Mouse (Mus musculus) heart, embryonic 16.5 days (tissue): Measurements from ENCODE around the gene Pla2g6. TPM values are rescaled to one million over a fixed set of nuclear protein-coding genes. Genes with fewer than 3 reads are reported as not detected.

Experiments
- ATAC-seq: fragments of 200-750 bp; cut with Nextera tagmentation; replicated peaks from 2 replicates; pipeline ENCODE4 v1.8.0; 2017; ENCODE audit warnings: moderate number of reproducible peaks; ENCODE audit not compliant: insufficient read depth, low FRiP score; ENCODE audit errors: extremely low read depth
- H3K27ac ChIP-seq: fragments of 300-500 bp; sonication (generic); 2 replicates; pipeline ENCODE4 v1.5.1; 2014; ENCODE audit warnings: mild to moderate bottlenecking, low read length, control low read depth, moderate library complexity
- H3K27me3 ChIP-seq: fragments of 300-500 bp; sonication (generic); 2 replicates; pipeline ENCODE4 v1.6.1; 2014; ENCODE audit warnings: low read length, mixed read lengths; ENCODE audit not compliant: control insufficient read depth, insufficient read depth
- H3K36me3 ChIP-seq: fragments of 300-500 bp; sonication (generic); 2 replicates; pipeline ENCODE4 v1.6.1; 2014; ENCODE audit not compliant: control insufficient read depth, insufficient read depth
- H3K4me1 ChIP-seq: fragments of 300-500 bp; sonication (generic); 2 replicates; pipeline ENCODE4 v1.6.1; 2014; ENCODE audit warnings: low read length, mixed read lengths; ENCODE audit not compliant: control insufficient read depth, insufficient read depth
- H3K4me2 ChIP-seq: fragments of 300-500 bp; sonication (generic); 2 replicates; pipeline ENCODE4 v1.6.1; 2014; ENCODE audit warnings: low read depth, mild to moderate bottlenecking, control low read depth, low read length
- H3K4me3 ChIP-seq: fragments of 300-500 bp; sonication (generic); 2 replicates; pipeline ENCODE4 v1.5.1; 2014; ENCODE audit warnings: mild to moderate bottlenecking, control low read depth, low read length
- H3K9ac ChIP-seq: fragments of 300-500 bp; sonication (generic); 2 replicates; pipeline ENCODE4 v1.6.1; 2014; ENCODE audit warnings: low read length, control low read depth
- H3K9me3 ChIP-seq: fragments of 300-500 bp; sonication (generic); replicated peaks from 2 replicates; pipeline ENCODE4 v1.6.1; 2016; ENCODE audit warnings: low read length; ENCODE audit not compliant: control insufficient read depth
- WGBS: fragments of 180-500 bp; shearing (Covaris S2); extraction: QIAGEN DNeasy Blood & Tissue Kit; methylation state at CpG from one replicate; pipeline ENCODE4 v1.1.7; 2014; 5-methylcytosine and 5-hydroxymethylcytosine counted together
- polyA plus RNA-seq: library from polyadenylated mRNA; unstranded; fragments of >200 nt; fragmentation: Nextera tagmentation; extraction: Ambion mirVana; gene quantifications from 2 replicates; pipeline ENCODE4 v1.2.1, GENCODE M21; 2015

Pla2g6 gene
- polyA plus RNA-seq, 1 experiment from 2014 or later, result 13.7 TPM

DNA sequence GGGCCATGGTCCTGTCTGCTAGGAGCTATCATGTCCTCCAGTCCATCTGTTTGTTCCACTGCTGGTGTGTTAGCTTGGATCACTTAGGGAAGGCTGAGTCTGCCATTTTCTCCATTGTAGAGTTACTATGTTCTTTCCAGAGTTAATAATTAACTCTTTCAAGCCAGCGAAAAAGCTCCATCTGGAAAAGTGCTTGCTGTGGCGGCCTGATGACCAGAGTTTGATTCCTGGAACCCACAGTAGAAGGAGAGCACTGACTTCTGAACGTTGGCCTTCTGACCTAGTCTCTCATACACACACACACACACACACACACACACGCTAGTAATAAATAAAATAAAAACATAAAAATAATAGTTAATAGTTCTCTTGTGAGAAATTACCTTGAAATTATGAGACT lies 16.4 kb upstream of the Pla2g6 start:
- H3K27ac ChIP-seq, result no peak overlapping the region
- no peaks in the 10 kb centered on the region for H3K27me3 ChIP-seq
- H3K9ac ChIP-seq, result no peak overlapping the region
- H3K4me3 ChIP-seq, result no peak overlapping the region
- H3K36me3 ChIP-seq, result no peaks in the 10 kb centered on the region
- no peak overlapping the region for H3K4me2 ChIP-seq
- peaks cover 12% of the 10 kb centered on the region for H3K4me1 ChIP-seq
- no peaks in the 10 kb centered on the region for H3K9me3 ChIP-seq
- ATAC-seq, result no peak
- WGBS, result 77% methylated on average over 4 of the region's 4 CpGs

DNA sequence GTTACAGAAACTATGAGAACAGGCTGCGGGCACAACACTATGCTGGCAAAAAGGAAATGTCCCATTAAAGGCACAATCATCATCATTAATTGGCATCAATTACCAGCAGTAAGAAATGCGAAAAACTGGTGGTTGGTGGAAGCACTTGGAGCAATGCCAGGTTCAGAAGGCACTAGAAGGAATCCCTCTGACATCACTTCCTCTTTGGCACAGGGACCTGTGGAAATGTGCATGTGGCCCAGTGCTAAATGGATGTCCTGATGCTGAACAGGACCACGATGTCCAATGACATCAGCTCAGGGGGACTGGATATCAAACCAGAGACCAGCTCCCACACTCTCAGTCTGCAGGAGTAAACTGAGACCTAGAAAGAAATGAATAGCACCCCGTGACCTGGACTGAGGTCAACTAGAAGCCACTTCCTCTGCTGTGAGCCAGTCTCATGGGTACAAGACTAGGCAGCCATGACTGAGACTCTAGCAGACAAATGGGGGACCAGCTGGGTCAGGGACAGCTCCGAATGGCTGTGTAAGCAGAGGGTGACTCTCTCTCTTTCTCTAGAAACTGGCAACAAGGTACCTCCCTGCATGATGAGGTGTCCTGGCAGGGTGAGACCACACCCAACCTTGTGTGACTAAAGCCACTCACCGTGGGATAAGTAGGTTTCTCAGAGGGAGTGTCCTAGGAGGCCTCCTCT lies 14.6 kb upstream of the Pla2g6 start:
- 63% methylated on average over 6 of the region's 6 CpGs for WGBS
- no peak overlapping the region for H3K27ac ChIP-seq
- no peaks in the 10 kb centered on the region for H3K4me1 ChIP-seq
- no peak overlapping the region for H3K4me2 ChIP-seq
- H3K9me3 ChIP-seq, result no peaks in the 10 kb centered on the region
- no peak for ATAC-seq
- H3K36me3 ChIP-seq, result no peaks in the 10 kb centered on the region
- H3K4me3 ChIP-seq, result no peak overlapping the region
- no peak overlapping the region for H3K9ac ChIP-seq
- no peaks in the 10 kb centered on the region for H3K27me3 ChIP-seq

DNA sequence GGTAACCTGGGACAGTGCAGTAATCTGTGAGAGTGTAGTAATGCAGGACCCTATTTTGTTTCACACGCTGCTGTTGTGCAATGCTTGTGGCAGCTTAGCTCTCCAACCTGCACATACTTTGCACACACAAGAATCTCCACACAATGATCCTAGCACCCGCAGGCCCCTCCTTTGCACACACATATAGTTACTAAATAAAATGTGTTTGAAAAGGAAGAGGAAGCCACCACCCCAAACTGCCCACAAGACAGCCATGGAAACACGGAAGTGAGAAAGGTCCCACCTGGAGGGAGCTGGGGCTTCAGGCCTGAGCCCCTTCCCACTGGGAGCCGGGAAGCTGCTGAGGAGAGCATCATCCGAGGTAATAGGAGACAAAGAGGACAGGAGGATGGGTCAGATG lies 10.8 kb upstream of the Pla2g6 start:
- H3K36me3 ChIP-seq, result no peaks in the 10 kb centered on the region
- H3K9me3 ChIP-seq, result no peaks in the 10 kb centered on the region
- H3K9ac ChIP-seq, result no peak overlapping the region
- ATAC-seq, result no peak
- no peaks in the 10 kb centered on the region; the same call in 1 of the 2 replicates for H3K4me1 ChIP-seq
- WGBS, result 66% methylated on average over 5 of the region's 5 CpGs
- no peaks in the 10 kb centered on the region for H3K27me3 ChIP-seq
- H3K27ac ChIP-seq, result no peak overlapping the region
- no peak overlapping the region for H3K4me2 ChIP-seq
- H3K4me3 ChIP-seq, result no peak overlapping the region

DNA sequence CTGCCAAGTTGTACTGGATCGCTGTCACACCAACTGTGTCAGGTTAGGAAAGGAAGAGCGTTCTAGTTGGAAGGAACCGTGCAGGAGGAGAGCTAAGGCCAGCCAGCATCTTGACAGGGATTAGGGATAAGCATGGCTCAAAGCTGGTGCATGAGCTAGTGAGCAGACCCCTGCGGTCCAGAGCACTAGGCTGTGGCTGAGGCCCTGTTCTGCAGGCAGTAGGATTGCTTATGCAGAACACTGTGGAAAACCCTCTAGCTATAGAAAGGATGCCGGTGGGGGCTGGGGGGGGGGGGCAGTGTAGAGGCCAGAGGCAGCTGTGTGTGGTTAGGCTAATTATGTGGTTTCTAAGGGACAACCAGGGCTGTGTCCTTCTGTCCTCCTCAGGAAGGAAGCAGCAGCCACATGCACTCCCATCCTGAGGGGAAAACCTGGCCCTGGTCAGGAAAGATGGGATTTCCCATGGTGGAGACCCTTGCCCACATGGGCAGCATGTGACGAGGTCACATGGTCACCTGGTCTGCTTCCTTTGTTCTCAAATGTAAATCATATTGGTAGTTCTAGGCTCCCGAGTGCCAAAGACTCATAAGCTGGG lies 7.0 kb upstream of the Pla2g6 start:
- WGBS, result 52% methylated on average over 7 of the region's 7 CpGs
- H3K27me3 ChIP-seq, result no peaks in the 10 kb centered on the region
- H3K4me2 ChIP-seq, result no peak overlapping the region
- no peak overlapping the region for H3K9ac ChIP-seq
- no peaks in the 10 kb centered on the region for H3K9me3 ChIP-seq
- H3K27ac ChIP-seq, result no peak overlapping the region
- H3K4me3 ChIP-seq, result no peak overlapping the region
- no peaks in the 10 kb centered on the region for H3K36me3 ChIP-seq
- ATAC-seq, result no peak
- no peaks in the 10 kb centered on the region; the same call in 1 of the 2 replicates for H3K4me1 ChIP-seq

DNA sequence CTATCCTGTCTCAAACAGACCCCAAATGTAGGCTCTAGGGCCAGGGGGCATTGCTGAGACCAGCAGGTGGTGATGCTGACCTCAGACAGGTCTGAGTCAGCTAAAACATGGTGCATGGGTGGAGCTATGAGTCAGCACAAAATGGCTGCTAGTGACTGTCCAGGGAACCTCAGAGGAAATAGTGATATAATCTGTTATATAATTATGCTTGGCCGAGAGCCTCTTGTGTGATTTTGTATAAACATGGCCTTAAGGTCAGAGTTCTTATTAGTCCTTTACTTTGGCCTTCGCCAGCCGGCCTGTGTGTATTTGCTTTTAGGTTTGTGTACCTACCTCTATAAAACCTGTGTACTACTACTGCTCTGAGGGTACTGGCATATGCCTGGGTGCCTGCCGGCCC lies 5.2 kb upstream of the Pla2g6 start:
- Histone ChIP-seq H3K4me3 (no peak overlapping the region), H3K36me3 (no peaks in the 10 kb centered on the region), H3K4me2 (no peak overlapping the region), H3K9me3 (no peaks in the 10 kb centered on the region), H3K9ac (no peak overlapping the region), H3K27me3 (no peaks in the 10 kb centered on the region), H3K4me1 (no peaks in the 10 kb centered on the region; the same call in 1 of the 2 replicates), H3K27ac (no peak overlapping the region)
- ATAC-seq, result no peak
- WGBS, result 59% methylated on average over 4 of the region's 4 CpGs

DNA sequence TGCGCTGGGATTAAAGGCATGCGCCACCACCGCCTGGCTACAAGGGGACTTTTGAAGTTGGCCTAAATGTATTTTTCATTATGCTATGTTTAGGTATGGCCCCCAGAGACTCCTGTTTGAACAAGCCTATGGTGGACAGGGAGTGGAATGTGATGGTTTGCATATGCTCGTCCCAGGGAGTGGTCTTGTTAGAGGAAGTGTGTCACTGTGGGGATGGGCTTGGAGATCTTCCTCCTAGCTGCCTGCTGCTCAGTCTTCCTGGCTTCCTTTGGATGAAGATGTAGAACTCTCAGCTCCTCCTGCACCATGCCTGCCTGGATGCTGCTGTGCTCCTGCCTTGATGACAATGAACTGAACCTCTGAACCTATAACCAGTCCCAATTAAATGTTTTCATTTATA lies 2.3 kb upstream of the Pla2g6 start:
- Histone ChIP-seq H3K36me3 (no peaks in the 10 kb centered on the region), H3K4me3 (no peak overlapping the region), H3K4me1 (peaks cover 11% of the 10 kb centered on the region), H3K27me3 (no peaks in the 10 kb centered on the region), H3K4me2 (no peak overlapping the region), H3K9ac (no peak overlapping the region), H3K27ac (no peak overlapping the region), H3K9me3 (no peaks in the 10 kb centered on the region)
- no peak for ATAC-seq
- WGBS, result 62% methylated on average over 4 of the region's 4 CpGs

DNA sequence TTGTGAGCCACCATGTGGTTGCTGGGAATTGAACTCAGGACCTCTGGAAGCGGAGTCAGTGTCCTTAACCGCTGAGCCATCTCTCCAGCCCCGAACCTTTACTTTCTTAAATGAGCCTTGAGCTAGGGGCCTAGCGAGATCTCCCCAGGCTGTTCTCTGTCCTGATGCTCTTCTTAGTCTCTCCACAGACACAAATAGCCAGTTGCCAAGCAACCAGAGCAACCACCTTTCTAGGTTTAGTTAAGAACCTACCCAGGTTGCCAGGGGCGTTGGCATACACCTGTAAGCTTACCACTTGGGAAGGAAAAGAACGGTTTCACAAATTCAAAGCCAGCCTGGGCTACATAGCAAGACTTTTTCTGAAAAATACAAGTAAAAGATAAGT lies 1.8 kb upstream of the Pla2g6 start:
- H3K36me3 ChIP-seq, result no peaks in the 10 kb centered on the region
- peaks cover 11% of the 10 kb centered on the region for H3K4me1 ChIP-seq
- H3K9me3 ChIP-seq, result no peaks in the 10 kb centered on the region
- ATAC-seq, result no peak
- H3K9ac ChIP-seq, result no peak overlapping the region
- 81% methylated on average over 6 of the region's 6 CpGs for WGBS
- no peak overlapping the region for H3K4me3 ChIP-seq
- no peak overlapping the region for H3K4me2 ChIP-seq
- H3K27me3 ChIP-seq, result no peaks in the 10 kb centered on the region
- no peak overlapping the region for H3K27ac ChIP-seq

DNA sequence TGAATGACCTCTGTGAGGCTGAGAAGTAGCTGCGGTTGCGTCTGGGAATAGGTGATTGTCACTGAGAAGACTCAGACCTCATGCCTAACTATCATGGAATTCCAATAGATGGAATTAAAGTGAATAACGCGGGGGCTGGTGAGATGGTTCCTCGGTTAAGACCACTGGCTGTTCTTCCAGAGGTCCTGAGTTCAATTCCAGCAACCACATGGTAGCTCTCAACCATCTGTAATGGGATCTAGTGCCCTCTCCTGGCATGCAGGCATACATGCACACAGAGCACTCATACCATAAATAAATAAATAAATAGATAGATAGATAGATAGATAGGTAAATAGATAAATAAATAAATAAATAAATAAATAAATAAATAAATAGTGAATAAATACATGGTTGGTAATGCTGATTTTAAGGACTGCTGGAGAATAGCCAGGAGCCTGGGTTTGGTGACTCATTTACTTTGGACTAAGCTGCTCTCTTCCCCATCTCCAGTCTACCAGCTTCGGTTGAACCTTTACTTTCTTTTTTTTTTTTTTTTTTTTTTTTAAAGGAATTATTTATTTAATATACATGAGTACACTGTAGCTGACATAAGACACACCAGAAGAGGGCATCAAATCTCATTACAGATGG lies 1.3 kb upstream of the Pla2g6 start:
- Histone ChIP-seq H3K9ac (no peak overlapping the region), H3K4me3 (no peak overlapping the region), H3K27me3 (no peaks in the 10 kb centered on the region), H3K36me3 (no peaks in the 10 kb centered on the region), H3K27ac (no peak overlapping the region), H3K9me3 (no peaks in the 10 kb centered on the region), H3K4me2 (no peak overlapping the region), H3K4me1 (peaks cover 11% of the 10 kb centered on the region)
- no peak for ATAC-seq
- 90% methylated on average over 6 of the region's 6 CpGs for WGBS

DNA sequence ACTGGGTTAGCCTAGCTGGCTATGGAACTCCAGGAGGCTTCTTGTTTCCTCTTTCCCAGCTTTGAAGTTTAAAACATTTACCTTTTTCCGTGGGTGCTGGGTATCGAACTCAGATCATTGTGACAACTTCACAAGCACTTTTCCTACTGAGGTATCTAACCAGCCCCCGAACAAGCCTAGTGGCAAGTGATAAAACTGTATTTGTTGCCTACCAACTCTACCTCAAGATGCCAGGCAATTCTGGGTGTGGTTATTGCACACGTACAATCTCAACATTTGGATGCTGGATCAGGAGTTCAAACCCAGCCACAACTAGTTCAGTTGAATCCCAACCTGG lies 717 bp upstream of the Pla2g6 start:
- H3K4me2 ChIP-seq, result peak overlapping the region; percentile 92; the same call in 1 of the 2 replicates
- no peaks in the 10 kb centered on the region for H3K36me3 ChIP-seq
- 91% methylated on average over 4 of the region's 4 CpGs for WGBS
- no peaks in the 10 kb centered on the region for H3K9me3 ChIP-seq
- H3K4me3 ChIP-seq, result no peak overlapping the region
- H3K27me3 ChIP-seq, result no peaks in the 10 kb centered on the region
- no peak for ATAC-seq
- no peak overlapping the region for H3K27ac ChIP-seq
- H3K9ac ChIP-seq, result no peak overlapping the region
- peaks cover 17% of the 10 kb centered on the region for H3K4me1 ChIP-seq
